Mouse (Mus musculus): Measurements from ENCODE around the gene Olfr1260.

DNA sequence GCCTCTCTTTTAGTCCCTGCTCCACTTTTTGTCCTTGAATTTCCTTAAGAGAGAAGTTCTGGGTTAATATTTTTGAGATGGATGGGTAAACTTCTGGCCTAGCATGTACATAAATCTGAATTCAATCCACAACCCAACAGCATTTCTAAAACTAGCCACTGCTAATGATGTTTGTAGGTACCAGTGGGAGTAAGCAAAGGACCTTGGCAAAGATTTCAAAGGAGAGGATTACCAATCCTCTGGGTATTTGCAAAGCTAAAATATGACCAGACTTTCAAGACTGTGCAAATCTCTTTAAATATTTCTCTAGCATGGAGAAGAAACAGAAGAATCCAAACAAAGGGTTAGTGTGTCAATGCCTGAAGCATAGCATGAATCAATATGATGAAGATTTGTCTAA lies 25.7 kb downstream of the Olfr1260 start, which contains the start of gene Olfr1262:
- TF ChIP-seq CTCF (IDR thresholded peaks at IDR 0.05; ENCODE audit: borderline replicate concordance, extremely low read depth, insufficient read depth, insufficient read length) (no peak), POLR2A (IDR thresholded peaks at IDR 0.05; ENCODE audit: borderline replicate concordance, extremely low read depth, insufficient read depth, insufficient read length, poor library complexity, severe bottlenecking) (no peak)
